Mouse (Mus musculus) stomach, postnatal 0 days (tissue): ENCODE measurements around the gene Gm4559.

Source experiments
- CTCF ChIP-seq: IDR thresholded peaks from 2 replicates; pipeline ENCODE4 v1.5.1; 2016; ENCODE audit warnings: antibody characterized with exemption, low read depth, mild to moderate bottlenecking, moderate library complexity
- EP300 ChIP-seq: optimal IDR thresholded peaks from 2 replicates; pipeline ENCODE3; 2016; ENCODE audit warnings: antibody characterized with exemption

DNA sequence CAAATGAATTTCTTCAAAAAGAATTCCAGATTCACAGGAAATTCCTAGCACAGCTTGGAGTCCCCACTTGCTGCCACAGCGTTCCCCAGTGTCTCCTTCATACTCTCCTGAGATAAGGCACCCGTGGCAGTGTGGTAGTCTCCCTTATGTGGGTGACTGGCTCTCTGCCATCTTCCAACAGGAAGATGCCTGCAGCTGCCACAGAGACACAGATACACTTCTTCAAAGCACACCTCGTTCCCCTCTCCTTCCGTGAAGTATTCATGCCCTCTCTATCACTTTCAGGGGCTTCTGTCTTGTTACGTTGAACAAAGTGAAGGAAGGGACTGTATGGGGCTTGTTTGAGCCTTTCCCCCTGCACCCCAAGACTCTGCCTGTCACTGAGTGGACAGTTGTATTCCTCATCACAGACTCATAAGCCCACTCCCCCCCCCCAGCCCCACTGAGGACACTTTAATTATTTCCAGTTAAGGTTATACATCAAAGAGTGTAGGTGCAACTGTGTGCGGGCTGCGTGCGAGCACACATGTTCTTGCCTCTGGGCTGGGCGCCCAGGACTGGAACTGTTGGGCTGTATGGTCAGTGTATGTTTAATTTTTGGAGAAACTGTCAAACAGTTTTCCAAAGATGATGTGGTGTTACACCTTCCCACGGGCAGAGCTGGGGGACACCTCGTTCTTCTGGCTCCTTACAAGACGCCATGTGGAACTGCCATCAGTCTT lies 49.4 kb upstream of the Gm4559 start:
- no peak for TF ChIP-seq CTCF
- no peak for TF ChIP-seq EP300
